Mouse (Mus musculus) adrenal gland, adult 2 months (tissue): ENCODE measurements around the gene 1700030K09Rik. TPM values are rescaled to one million over a fixed set of nuclear protein-coding genes. Genes with fewer than 3 reads are reported as not detected.

Source experiments
- DNase-seq: peaks from one replicate; pipeline ENCODE4 v3.0.0; 2021
- long read RNA-seq: library from polyadenylated mRNA; stranded (forward); transcript quantifications from one replicate; pipeline ENCODE4 v2.0.0, GENCODE M21; 2021
- polyA plus RNA-seq: library from polyadenylated mRNA; depleted of rRNA; stranded (reverse); fragments of >200 nt; gene quantifications from 2 replicates; pipeline ENCODE4 v1.2.3, GENCODE M21; 2012; rRNA removed
- total RNA-seq, 2 experiments: library from RNA; stranded (reverse); gene quantifications; 2 replicates each; pipeline ENCODE4 v1.2.3; 2021

Gene 1700030K09Rik
- total RNA-seq = 1 to 10 TPM; 9.6 to 10.0 TPM
- polyA plus RNA-seq = 5.9 and 6.1 TPM in 2 replicates
- long read RNA-seq, transcript 1700030K09Rik-201 (8 exons, 2,887 nt) = major isoform, 15 of 17 reads
- long read RNA-seq, partial matches to known transcripts = 2 of 17 reads
- long read RNA-seq, other reads (novel, unspliced or antisense) = 0 of 17 reads

- DNase-seq = peak; percentile 99
Observed at GRCm38 (mm10) chr8:72443338-72443993, at the start of gene 1700030K09Rik, which contains the start of gene Calr3. 1700030K09Rik (plus strand) TSS chr8:72443880. Calr3 (minus strand) TSS chr8:72443870.

GRCm38 (mm10) chr8:72401381-72401780, 42.3 kb upstream of the 1700030K09Rik start:
- DNase-seq = no peak

- DNase-seq = no peak
Observed at GRCm38 (mm10) chr8:72402981-72403380, 40.7 kb upstream of the 1700030K09Rik start.

GRCm38 (mm10) chr8:72407878-72408277, 35.8 kb upstream of the 1700030K09Rik start:
- DNase-seq = no peak

GRCm38 (mm10) chr8:72409443-72409842, 34.2 kb upstream of the 1700030K09Rik start:
- no peak for DNase-seq

GRCm38 (mm10) chr8:72413839-72414238, 29.8 kb upstream of the 1700030K09Rik start:
- no peak for DNase-seq

- no peak for DNase-seq
Observed at GRCm38 (mm10) chr8:72415252-72415651, 28.4 kb upstream of the 1700030K09Rik start.

GRCm38 (mm10) chr8:72418073-72418472, 25.6 kb upstream of the 1700030K09Rik start:
- no peak for DNase-seq

GRCm38 (mm10) chr8:72420571-72421361, 22.9 kb upstream of the 1700030K09Rik start:
- peak; percentile 50 for DNase-seq

GRCm38 (mm10) chr8:72421362-72422335, 22.0 kb upstream of the 1700030K09Rik start, which contains the start of gene Eps15l1:
Eps15l1 (minus strand) TSS chr8:72421460.
- peak; percentile 99 for DNase-seq

GRCm38 (mm10) chr8:72422926-72423325, 20.8 kb upstream of the 1700030K09Rik start:
- no peak for DNase-seq

GRCm38 (mm10) chr8:72429676-72430075, 14.0 kb upstream of the 1700030K09Rik start:
- no peak for DNase-seq

GRCm38 (mm10) chr8:72434952-72435351, 8.7 kb upstream of the 1700030K09Rik start:
- DNase-seq = peak; percentile 92

- DNase-seq = no peak
Observed at GRCm38 (mm10) chr8:72438248-72439015, 5.2 kb upstream of the 1700030K09Rik start.

- no peak for DNase-seq
Observed at GRCm38 (mm10) chr8:72443994-72444350, 292 bp downstream of the 1700030K09Rik start.

- no peak for DNase-seq
Observed at GRCm38 (mm10) chr8:72445071-72445470, 1.4 kb downstream of the 1700030K09Rik start.

GRCm38 (mm10) chr8:72451516-72451915, 7.8 kb downstream of the 1700030K09Rik start:
- no peak for DNase-seq

GRCm38 (mm10) chr8:72453904-72454303, 10.2 kb downstream of the 1700030K09Rik start:
- no peak for DNase-seq

- DNase-seq = no peak
Observed at GRCm38 (mm10) chr8:72455317-72455716, 11.6 kb downstream of the 1700030K09Rik start.

- DNase-seq = no peak
Observed at GRCm38 (mm10) chr8:72457806-72458205, 14.1 kb downstream of the 1700030K09Rik start.

- DNase-seq = no peak
Observed at GRCm38 (mm10) chr8:72458457-72458856, 14.8 kb downstream of the 1700030K09Rik start.
